Mouse (Mus musculus): ENCODE results near the gene Pi4kb.

DNA sequence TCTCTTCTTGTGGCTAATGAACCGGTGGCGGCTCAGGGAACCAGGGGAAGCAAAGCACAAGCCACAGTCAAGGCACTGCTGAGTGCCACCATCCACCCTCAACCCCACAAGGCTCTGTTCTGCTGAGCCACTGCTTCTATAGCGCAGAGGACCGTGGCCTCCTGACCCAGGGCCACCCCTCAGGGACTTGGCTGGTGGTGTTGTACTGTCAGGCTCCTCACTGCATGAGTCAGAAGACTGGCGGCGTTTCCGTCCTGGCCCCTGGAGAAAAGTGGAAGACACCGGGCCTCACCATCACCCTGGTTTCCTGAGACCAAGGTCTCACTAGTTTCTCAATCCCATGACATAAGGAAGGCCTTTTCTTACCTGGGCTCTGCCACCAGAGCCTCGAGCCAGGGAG lies 33.2 kb downstream of the Pi4kb start:
- TF ChIP-seq CTCF (IDR thresholded peaks at IDR 0.05; ENCODE audit: insufficient read depth, low read depth, low read length): no peak
- no peak for TF ChIP-seq POLR2A (IDR thresholded peaks at IDR 0.05; ENCODE audit: insufficient read depth, low read depth, low read length)

All from olfactory bulb, adult 2 months (tissue).